Mouse (Mus musculus) heart, postnatal 0 days (tissue): ENCODE results near the gene Il1rapl2. TPM values are rescaled to one million over a fixed set of nuclear protein-coding genes. Genes with fewer than 3 reads are reported as not detected.

Source experiments
- ATAC-seq: fragments of 200-750 bp; cut with Nextera tagmentation; 2 replicates; pipeline ENCODE4 v1.8.0; 2017; ENCODE audit warnings: low read depth, moderate number of reproducible peaks, moderate library complexity; ENCODE audit not compliant: insufficient read depth
- DNase-seq: peaks from one replicate; pipeline ENCODE4 v3.0.0-alpha.2; 2016; ENCODE audit warnings: low spot score
- H3K27ac ChIP-seq: fragments of 300-500 bp; sonication (generic); 2 replicates; pipeline ENCODE4 v1.5.1; 2014; ENCODE audit warnings: low read depth, mild to moderate bottlenecking
- H3K27me3 ChIP-seq: fragments of 300-500 bp; sonication (generic); 2 replicates; pipeline ENCODE4 v1.6.1; 2014; ENCODE audit warnings: low read length, mixed read lengths; ENCODE audit not compliant: control insufficient read depth, insufficient read depth
- H3K36me3 ChIP-seq: fragments of 300-500 bp; sonication (generic); replicated peaks from 2 replicates; pipeline ENCODE4 v1.6.1; 2014; ENCODE audit warnings: low read length, mixed read lengths; ENCODE audit not compliant: control insufficient read depth, insufficient read depth
- H3K4me1 ChIP-seq: fragments of 300-500 bp; sonication (generic); 2 replicates; pipeline ENCODE4 v1.6.1; 2014; ENCODE audit warnings: antibody characterized with exemption; ENCODE audit not compliant: control insufficient read depth, insufficient read depth
- H3K4me2 ChIP-seq: fragments of 300-500 bp; sonication (generic); 2 replicates; pipeline ENCODE4 v1.6.1; 2014; ENCODE audit warnings: low read depth, mild to moderate bottlenecking, low read length, moderate library complexity
- H3K4me3 ChIP-seq: fragments of 300-500 bp; sonication (generic); 2 replicates; pipeline ENCODE4 v1.5.1; 2014; ENCODE audit warnings: low read depth, low read length
- H3K9ac ChIP-seq: fragments of 300-500 bp; sonication (generic); replicated peaks from 2 replicates; pipeline ENCODE4 v1.6.1; 2014; ENCODE audit warnings: low read depth, low read length, mixed read lengths
- H3K9me3 ChIP-seq: fragments of 300-500 bp; sonication (generic); replicated peaks from 2 replicates; pipeline ENCODE4 v1.6.1; 2016; ENCODE audit warnings: low read length; ENCODE audit not compliant: control insufficient read depth
- CTCF ChIP-seq: IDR thresholded peaks from 2 replicates; pipeline ENCODE4 v1.5.1; 2016; ENCODE audit warnings: antibody characterized with exemption, control low read depth, low read depth
- EP300 ChIP-seq: IDR thresholded peaks from 2 replicates; pipeline ENCODE4 v1.6.1; 2016; ENCODE audit warnings: antibody characterized with exemption, low read depth
- WGBS: fragments of 180-500 bp; shearing (Covaris S2); extraction: QIAGEN DNeasy Blood & Tissue Kit; methylation state at CpG from one replicate; pipeline ENCODE4 v1.1.7; 2014; 5-methylcytosine and 5-hydroxymethylcytosine counted together
- polyA plus RNA-seq: library from polyadenylated mRNA; unstranded; fragments of >200 nt; fragmentation: Nextera tagmentation; extraction: Ambion mirVana; gene quantifications from 2 replicates; pipeline ENCODE4 v1.2.1, GENCODE M21; 2015
- total RNA-seq: library from RNA; depleted of rRNA; stranded (reverse); fragments of >200 nt; gene quantifications from 2 replicates; pipeline ENCODE4 v1.2.3, GENCODE M21; 2014; ENCODE audit warnings: low replicate concordance

Il1rapl2 gene
- total and polyA plus RNA-seq, 2 experiments from 2014 or later, result 0.07 TPM; not detected in 1

GRCm38 (mm10) chrX:138478488-138478887 is 908.1 kb downstream of the Il1rapl2 start:
- WGBS, result 63% methylated on average over 3 of the region's 3 CpGs
- ATAC-seq (no peak), DNase-seq (no peak)

GRCm38 (mm10) chrX:138500510-138500909 is 930.1 kb downstream of the Il1rapl2 start:
- no peak for ATAC-seq
- Histone ChIP-seq H3K27me3 (no peaks in the 10 kb centered on the region), H3K27ac (no peak overlapping the region), H3K9me3 (no peaks in the 10 kb centered on the region), H3K4me2 (no peak overlapping the region), H3K4me3 (no peak overlapping the region), H3K9ac (no peak overlapping the region), H3K4me1 (no peaks in the 10 kb centered on the region), H3K36me3 (no peaks in the 10 kb centered on the region)
- 62% methylated on average over 1 of the region's 1 CpGs for WGBS
- TF ChIP-seq CTCF, result no peak
- no peak for DNase-seq

More at GRCm38 (mm10) chrX:138478488-138478887, 908.1 kb downstream of the Il1rapl2 start:
- Histone ChIP-seq H3K4me3 (no peak overlapping the region), H3K36me3 (no peaks in the 10 kb centered on the region), H3K9ac (no peak overlapping the region), H3K27ac (no peak overlapping the region), H3K4me2 (no peak overlapping the region), H3K4me1 (no peaks in the 10 kb centered on the region), H3K9me3 (no peaks in the 10 kb centered on the region), H3K27me3 (no peaks in the 10 kb centered on the region)
- no peak for TF ChIP-seq CTCF
- no peak for TF ChIP-seq EP300

DNA sequence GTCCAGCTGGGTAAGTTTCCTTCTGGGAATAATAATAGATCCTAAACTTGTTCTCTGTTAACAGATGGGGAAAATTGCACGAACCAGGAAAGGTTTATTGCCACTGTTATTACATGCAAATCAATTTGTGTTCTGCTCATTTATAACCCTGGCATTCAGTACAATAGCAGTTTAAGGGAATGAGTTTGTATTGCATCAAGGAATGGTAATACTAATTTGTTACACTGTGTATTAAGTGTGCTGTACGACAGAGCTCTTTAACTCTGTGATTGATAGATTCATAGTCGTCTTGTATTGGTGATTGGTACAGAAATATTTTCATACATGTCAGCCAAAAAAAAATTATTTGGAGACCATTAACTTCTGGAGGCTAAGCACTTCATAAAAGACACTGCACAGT is 934.6 kb downstream of the Il1rapl2 start:
- ATAC-seq, result no peak
- Histone ChIP-seq H3K4me2 (no peak overlapping the region), H3K9me3 (no peaks in the 10 kb centered on the region), H3K27ac (no peak overlapping the region), H3K4me1 (no peaks in the 10 kb centered on the region), H3K27me3 (no peaks in the 10 kb centered on the region), H3K4me3 (no peak overlapping the region), H3K9ac (no peak overlapping the region), H3K36me3 (no peaks in the 10 kb centered on the region)
- no peak for DNase-seq
- WGBS, result 60% methylated on average over 3 of the region's 3 CpGs
- TF ChIP-seq EP300 (no peak), CTCF (no peak)

DNA sequence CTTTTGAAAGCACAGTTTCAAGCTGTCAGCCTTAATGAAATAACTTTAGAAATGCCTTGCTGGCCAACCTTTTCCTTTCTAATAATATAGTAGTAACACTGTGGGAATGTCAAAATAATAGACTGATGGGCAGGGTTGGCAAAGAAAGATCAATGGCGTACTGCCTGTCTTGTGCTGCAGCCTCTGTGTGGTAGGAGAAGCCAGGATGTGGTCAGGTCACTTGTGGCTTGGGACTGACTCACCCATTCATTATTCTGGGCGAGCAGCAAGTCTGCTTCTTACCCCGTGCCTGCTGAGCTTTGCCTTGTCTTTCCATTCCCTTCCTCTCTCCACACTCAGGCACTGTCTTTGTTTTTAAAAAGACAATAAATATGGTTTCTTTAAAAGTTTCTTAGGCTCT is 1049.7 kb downstream of the Il1rapl2 start:
- WGBS, result 68% methylated on average over 3 of the region's 3 CpGs
- Histone ChIP-seq H3K9ac (no peak overlapping the region), H3K4me2 (no peak overlapping the region), H3K4me1 (no peaks in the 10 kb centered on the region), H3K9me3 (no peaks in the 10 kb centered on the region), H3K27ac (no peak overlapping the region), H3K36me3 (no peaks in the 10 kb centered on the region), H3K27me3 (no peaks in the 10 kb centered on the region), H3K4me3 (no peak overlapping the region)
- no peak for ATAC-seq
- DNase-seq, result no peak
- TF ChIP-seq EP300, result no peak
- TF ChIP-seq CTCF, result no peak

GRCm38 (mm10) chrX:138625311-138625710 is 1054.9 kb downstream of the Il1rapl2 start:
- Histone ChIP-seq H3K36me3 (no peaks in the 10 kb centered on the region), H3K27ac (no peak overlapping the region), H3K4me3 (no peak overlapping the region), H3K4me2 (no peak overlapping the region), H3K9ac (no peak overlapping the region), H3K4me1 (no peaks in the 10 kb centered on the region), H3K27me3 (no peaks in the 10 kb centered on the region), H3K9me3 (no peaks in the 10 kb centered on the region)
- TF ChIP-seq CTCF (no peak), EP300 (no peak)
- no peak for ATAC-seq
- DNase-seq, result no peak

GRCm38 (mm10) chrX:138722372-138722771 is 1152.0 kb downstream of the Il1rapl2 start:
- Histone ChIP-seq H3K27me3 (no peaks in the 10 kb centered on the region), H3K4me3 (no peak overlapping the region), H3K9ac (no peak overlapping the region), H3K27ac (no peak overlapping the region), H3K4me2 (no peak overlapping the region), H3K36me3 (no peaks in the 10 kb centered on the region), H3K9me3 (no peaks in the 10 kb centered on the region), H3K4me1 (no peaks in the 10 kb centered on the region)
- TF ChIP-seq CTCF (no peak), EP300 (no peak)
- ATAC-seq, result no peak
- no peak for DNase-seq
- WGBS, result 37% methylated on average over 1 of the region's 1 CpGs
